Mouse (Mus musculus) bone marrow, adult 2 months (tissue): ENCODE measurements around the gene Krtap5-4.

Experiments used
- CTCF ChIP-seq: fragments of 200-500 bp; IDR thresholded peaks from 2 replicates; pipeline ENCODE4 v1.5.1; 2011; ENCODE audit warnings: low read length, control low read depth; ENCODE audit not compliant: control insufficient read depth, insufficient read depth
- POLR2A ChIP-seq: fragments of 200-500 bp; IDR thresholded peaks from 2 replicates; pipeline ENCODE4 v1.6.1; 2011; ENCODE audit warnings: low read depth, mild to moderate bottlenecking, control low read depth, low read length, borderline replicate concordance; ENCODE audit not compliant: control insufficient read depth

GRCm38 (mm10) chr7:142353854-142354253 is 50.5 kb downstream of the Krtap5-4 start:
- no peak for TF ChIP-seq CTCF
- TF ChIP-seq POLR2A = no peak
